8 mouse cellular contexts compared by ENCODE assay signal in genomic region chr17:87609538-87610200, GRCm38 (mm10). TPM values are rescaled to one million over a fixed set of nuclear protein-coding genes. Genes with fewer than 3 reads are reported as not detected.
DNase-seq lines count a peak whose midpoint lies in the region; ATAC-seq and TF ChIP-seq lines count a peak whose summit lies in the region.

No protein-coding gene starts in this region.

- no peak overlapping the region for H3K27ac ChIP-seq in heart, embryonic 13.5 days (replicated peaks)
- H3K27ac ChIP-seq in hindbrain, embryonic 15.5 days (replicated peaks): 0 out of 2 replicates have a peak overlapping the region, but pooled peaks have one; percentile 24
- no peak overlapping the region for H3K27ac ChIP-seq in liver, embryonic 14.5 days
- H3K27ac ChIP-seq in stomach, embryonic 15.5 days: peak overlapping the region; percentile 86

- peaks cover 17% of the 10 kb centered on the region for H3K4me1 ChIP-seq in heart, embryonic 13.5 days
- peaks cover 29% of the 10 kb centered on the region for H3K4me1 ChIP-seq in hindbrain, embryonic 15.5 days (replicated peaks)
- H3K4me1 ChIP-seq in liver, embryonic 14.5 days (replicated peaks; ENCODE audit: control insufficient read depth in 2 of 2, insufficient read depth in 2 of 2, low read length in 1 of 2): no peaks in the 10 kb centered on the region; a peak in 1 of 4 replicates
- peaks cover 17% of the 10 kb centered on the region for H3K4me1 ChIP-seq in stomach, embryonic 15.5 days

- ATAC-seq in heart, embryonic 13.5 days (ENCODE audit: extremely low read depth, insufficient number of reproducible peaks, low FRiP score, low TSS enrichment): no peak
- ATAC-seq in hindbrain, embryonic 15.5 days (ENCODE audit: low FRiP score, low read depth): no peak
- no peak for ATAC-seq in liver, embryonic 14.5 days (ENCODE audit: insufficient read depth)
- no peak for ATAC-seq in stomach, embryonic 15.5 days (ENCODE audit: insufficient read depth, low FRiP score, low read depth)

- DNase-seq in heart, adult 9 months (ENCODE audit: low spot score in 2 of 2): no peak
- peak; percentile 61 for DNase-seq in embryo, embryonic 11 days
- DNase-seq in liver, embryonic 14.5 days (ENCODE audit: low read depth in 3 of 3, low spot score in 3 of 3): no peak
- no peak for DNase-seq in adipocyte (ENCODE audit: low spot score)
- no peak for DNase-seq in spleen, postnatal 36 days (ENCODE audit: low spot score in 2 of 2)

- no peaks in the 10 kb centered on the region for H3K9me3 ChIP-seq in heart, embryonic 13.5 days
- H3K9me3 ChIP-seq in hindbrain, embryonic 15.5 days: no peaks in the 10 kb centered on the region
- no peaks in the 10 kb centered on the region for H3K9me3 ChIP-seq in liver, embryonic 14.5 days (ENCODE audit: control insufficient read depth, low read length)
- H3K9me3 ChIP-seq in stomach, embryonic 15.5 days: no peaks in the 10 kb centered on the region

- H3K36me3 ChIP-seq in heart, embryonic 13.5 days: no peaks in the 10 kb centered on the region
- no peaks in the 10 kb centered on the region for H3K36me3 ChIP-seq in hindbrain, embryonic 15.5 days
- no peaks in the 10 kb centered on the region for H3K36me3 ChIP-seq in liver, embryonic 14.5 days (replicated peaks; ENCODE audit: control insufficient read depth, insufficient read depth, low read depth)
- no peaks in the 10 kb centered on the region for H3K36me3 ChIP-seq in stomach, embryonic 15.5 days

- H3K27me3 ChIP-seq in heart, embryonic 13.5 days (replicated peaks): peaks cover 13% of the 10 kb centered on the region; the same call in 1 of the 2 replicates
- no peaks in the 10 kb centered on the region for H3K27me3 ChIP-seq in hindbrain, embryonic 15.5 days
- H3K27me3 ChIP-seq in liver, embryonic 14.5 days (ENCODE audit: control insufficient read depth, insufficient read depth, low read length): no peaks in the 10 kb centered on the region
- no peaks in the 10 kb centered on the region for H3K27me3 ChIP-seq in stomach, embryonic 15.5 days (replicated peaks)

- 24% methylated on average over 27 of the region's 27 CpGs for WGBS in heart, embryonic 13.5 days
- 37% methylated on average over 27 of the region's 27 CpGs for WGBS in hindbrain, embryonic 15.5 days
- 40% methylated on average over 27 of the region's 27 CpGs for WGBS in liver, embryonic 14.5 days (ENCODE audit: insufficient replicate concordance)
- WGBS in stomach, embryonic 15.5 days: 19% methylated on average over 27 of the region's 27 CpGs

- H3K4me3 ChIP-seq in heart, embryonic 13.5 days: peak overlapping the region; percentile 40
- peak overlapping the region; percentile 38 for H3K4me3 ChIP-seq in hindbrain, embryonic 15.5 days
- peak overlapping the region in 1 of 2 experiments; percentile 4; a peak in 1 of 4 replicates for H3K4me3 ChIP-seq in liver, embryonic 14.5 days (ENCODE audit: insufficient read depth in 1 of 2, low read depth in 2 of 2, low read length in 2 of 2)
- peak overlapping the region; percentile 32 for H3K4me3 ChIP-seq in stomach, embryonic 15.5 days (replicated peaks)

- no peak for TF ChIP-seq CTCF in liver, embryonic 14.5 days (IDR thresholded peaks at IDR 0.05; ENCODE audit: low read depth)

- peak overlapping the region; percentile 64 for H3K4me2 ChIP-seq in heart, embryonic 13.5 days
- H3K4me2 ChIP-seq in hindbrain, embryonic 15.5 days: peak overlapping the region; percentile 61
- H3K4me2 ChIP-seq in liver, embryonic 14.5 days (ENCODE audit: low read depth): 0 out of 2 replicates have a peak overlapping the region, but pooled peaks have one; percentile 24
- peak overlapping the region; percentile 57 for H3K4me2 ChIP-seq in stomach, embryonic 15.5 days

- peak overlapping the region; percentile 25 for H3K9ac ChIP-seq in heart, embryonic 13.5 days
- H3K9ac ChIP-seq in hindbrain, embryonic 15.5 days: peak overlapping the region; percentile 43
- no peak overlapping the region for H3K9ac ChIP-seq in liver, embryonic 14.5 days (replicated peaks)
- peak overlapping the region; percentile 19; the same call in 1 of the 2 replicates for H3K9ac ChIP-seq in stomach, embryonic 15.5 days

- TF ChIP-seq EP300 in liver, embryonic 14.5 days (IDR thresholded peaks at IDR 0.05; ENCODE audit: low read depth): no peak

RNA-seq across cellular contexts. Expression of gene Epcam, which starts 26.1 kb away (rescaled TPM):
- polyA plus RNA-seq in heart, embryonic 13.5 days (2015; fragmentation: Nextera tagmentation; extraction: Ambion mirVana): 12.7 and 14.4 TPM in 2 replicates
- 4.2 and 5.3 TPM in 2 replicates for polyA plus RNA-seq in hindbrain, embryonic 15.5 days (2015; fragmentation: Nextera tagmentation; extraction: Ambion mirVana)
- polyA plus RNA-seq in liver, embryonic 14.5 days (2012; rRNA removed): 0.54 and 0.74 TPM in 2 replicates
- polyA plus RNA-seq in liver, embryonic 14.5 days (2014; fragmentation: Nextera tagmentation; extraction: Ambion mirVana): 0.45 and 0.94 TPM in 2 replicates
- polyA plus RNA-seq in stomach, embryonic 15.5 days (2015; fragmentation: Nextera tagmentation; extraction: Ambion mirVana): 495 and 535 TPM in 2 replicates

Comparison
In these comparisons a context has a peak if more than half of its experiments do, and no peak if none do; other contexts are left out.
1. H3K27ac ChIP-seq: peak in hindbrain, embryonic 15.5 days (single experiment) and stomach, embryonic 15.5 days (single experiment); none in heart, embryonic 13.5 days (single experiment) and liver, embryonic 14.5 days (single experiment).
2. RNA of gene Epcam, which starts 26.1 kb away (polyA plus RNA-seq): 495 to 535 TPM in stomach, embryonic 15.5 days; 12.7 to 14.4 TPM in heart, embryonic 13.5 days, 4.2 to 5.3 TPM in hindbrain, embryonic 15.5 days and 0.45 to 0.94 TPM in liver, embryonic 14.5 days; every median in the first group is over 10 times any median in the second.
3. Peak in every context shown above with its lines, with median percentiles within 50 percentile points of each other: H3K4me2 ChIP-seq.